Mouse (Mus musculus): ENCODE results near the gene Lpin1. TPM values are rescaled to one million over a fixed set of nuclear protein-coding genes. Genes with fewer than 3 reads are reported as not detected.

The Lpin1 gene
- total RNA-seq, 2 experiments from 2014 or later, result 279 to 395 TPM

DNA sequence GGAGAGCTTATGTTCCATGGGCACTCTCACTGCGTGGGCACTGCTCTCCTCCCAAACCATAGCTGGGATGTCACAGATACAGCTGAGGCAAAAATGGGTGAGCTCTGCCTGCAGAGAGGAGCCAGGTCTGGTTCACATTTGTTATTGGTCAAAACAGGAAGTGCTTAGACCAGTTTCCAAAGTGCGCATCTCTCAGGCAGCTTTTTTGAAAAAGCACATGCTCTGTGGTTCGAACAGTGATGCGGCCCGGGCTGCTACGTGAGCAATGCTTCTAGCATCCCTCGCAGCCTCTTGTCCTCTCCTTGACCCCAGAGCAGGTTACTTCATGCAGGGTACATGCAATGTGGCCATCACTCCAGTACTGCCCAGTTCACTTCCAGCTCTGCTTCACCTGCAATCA lies 82.1 kb downstream of the Lpin1 start:
- intact Hi-C loops (cut with DNase I), result loop anchor here (10.0 kb wide), 1 partner anchor 524 kb away; no protein-coding TSS in a partner anchor
- DNase-seq, result no peak
- TF ChIP-seq CTCF (IDR thresholded peaks at IDR 0.05), result no peak
- Histone ChIP-seq H3K27ac (no peak overlapping the region), H3K4me3 (no peak overlapping the region)

DNA sequence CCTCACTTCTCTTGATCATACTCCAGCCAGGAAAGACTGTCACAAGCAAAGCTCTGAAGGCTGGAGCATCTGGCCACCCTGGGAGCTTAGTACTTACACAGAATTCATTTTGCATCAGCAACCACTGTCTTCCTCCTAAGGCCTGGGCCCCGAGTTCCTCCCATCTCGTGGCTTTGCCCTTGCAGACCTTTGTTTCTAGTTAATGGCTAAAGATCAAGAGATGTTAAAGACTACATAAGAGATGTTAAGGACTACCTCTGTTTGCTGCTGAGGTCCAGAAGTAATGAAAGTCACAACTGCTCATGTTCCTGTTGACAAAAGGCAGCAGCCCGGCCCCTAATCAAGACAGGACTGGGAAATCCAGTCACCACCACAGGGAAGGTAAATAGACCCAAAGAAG lies 82.8 kb downstream of the Lpin1 start:
- no peak for TF ChIP-seq CTCF (IDR thresholded peaks at IDR 0.05)

DNA sequence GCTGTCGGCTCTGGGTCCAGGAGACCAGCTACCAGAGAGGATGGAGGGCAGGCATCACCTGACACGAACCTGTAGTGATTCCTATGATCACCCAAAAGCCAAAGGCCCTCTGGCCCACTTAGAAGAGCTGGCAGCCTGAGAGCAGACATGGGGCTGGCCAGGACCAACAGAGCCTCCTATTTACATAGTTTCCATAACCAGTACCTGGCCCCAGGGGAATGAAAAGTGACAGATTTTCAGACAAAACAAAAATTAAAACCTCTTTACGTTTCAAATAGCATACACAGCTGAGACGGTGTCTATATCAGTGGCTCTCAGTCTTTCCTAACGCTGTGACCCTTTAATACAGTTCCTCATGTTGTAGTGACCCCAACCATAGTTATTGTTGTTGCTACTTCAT lies 83.9 kb downstream of the Lpin1 start:
- H3K27ac ChIP-seq, result no peak overlapping the region
- H3K4me3 ChIP-seq, result no peak overlapping the region
- intact Hi-C loops (cut with DNase I), result loop anchor here (10.0 kb wide), 1 partner anchor 522 kb away; no protein-coding TSS in a partner anchor
- DNase-seq, result no peak
- TF ChIP-seq CTCF (IDR thresholded peaks at IDR 0.05), result no peak

More for the DNA sequence above, 82.8 kb downstream of the Lpin1 start:
- H3K27ac ChIP-seq, result no peak overlapping the region
- DNase-seq, result no peak
- no peak overlapping the region for H3K4me3 ChIP-seq
- intact Hi-C loops (cut with DNase I), result loop anchor here (10.0 kb wide), 1 partner anchor 523 kb away; no protein-coding TSS in a partner anchor

DNA sequence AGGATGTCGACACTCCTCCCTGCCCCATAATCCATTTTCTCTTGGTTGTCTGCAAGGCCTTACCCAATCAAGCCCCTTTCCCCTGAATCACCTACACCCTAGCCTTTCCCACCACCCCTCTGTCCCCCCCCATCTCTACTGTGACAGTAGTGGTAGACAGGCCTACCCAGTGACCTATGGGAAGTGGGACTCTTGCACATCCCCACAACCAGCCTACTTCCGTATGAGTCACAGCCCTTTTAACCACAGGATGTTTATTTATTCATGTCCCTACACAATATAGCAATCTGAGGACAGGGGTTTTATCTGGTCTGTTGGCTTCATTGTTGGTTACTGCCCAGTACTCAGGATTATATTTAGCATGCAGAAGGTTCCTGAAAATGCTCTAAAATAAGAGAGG lies 84.6 kb downstream of the Lpin1 start:
- Histone ChIP-seq H3K4me3 (no peak overlapping the region), H3K27ac (no peak overlapping the region)
- TF ChIP-seq CTCF (IDR thresholded peaks at IDR 0.05), result no peak
- no peak for DNase-seq
- intact Hi-C loops (cut with DNase I), result loop anchor here (10.0 kb wide), 1 partner anchor 521 kb away; no protein-coding TSS in a partner anchor

DNA sequence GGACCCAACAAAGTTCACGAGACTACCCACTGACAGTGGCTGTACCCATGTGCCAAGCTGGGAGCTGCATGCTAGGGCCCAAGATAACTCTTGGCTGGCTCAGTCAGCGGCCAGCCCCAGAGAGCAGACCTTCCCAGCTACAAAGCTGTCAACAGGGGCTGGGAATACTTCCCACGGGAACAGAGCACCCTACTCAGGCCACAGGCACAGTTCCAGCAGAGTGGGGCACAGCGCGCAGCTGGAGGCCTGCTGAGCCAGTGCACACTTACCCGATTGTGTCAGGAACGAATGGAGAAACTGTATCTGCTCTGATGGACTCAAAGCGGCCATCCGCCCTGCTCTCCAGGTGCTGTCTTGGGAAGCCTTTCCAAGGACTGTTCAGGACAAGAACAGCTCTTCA lies 95.6 kb downstream of the Lpin1 start:
- no peak for DNase-seq
- Histone ChIP-seq H3K4me3 (no peak overlapping the region), H3K27ac (no peak overlapping the region)
- no peak for TF ChIP-seq CTCF (IDR thresholded peaks at IDR 0.05)
- intact Hi-C loops (cut with DNase I), result no loop called here

DNA sequence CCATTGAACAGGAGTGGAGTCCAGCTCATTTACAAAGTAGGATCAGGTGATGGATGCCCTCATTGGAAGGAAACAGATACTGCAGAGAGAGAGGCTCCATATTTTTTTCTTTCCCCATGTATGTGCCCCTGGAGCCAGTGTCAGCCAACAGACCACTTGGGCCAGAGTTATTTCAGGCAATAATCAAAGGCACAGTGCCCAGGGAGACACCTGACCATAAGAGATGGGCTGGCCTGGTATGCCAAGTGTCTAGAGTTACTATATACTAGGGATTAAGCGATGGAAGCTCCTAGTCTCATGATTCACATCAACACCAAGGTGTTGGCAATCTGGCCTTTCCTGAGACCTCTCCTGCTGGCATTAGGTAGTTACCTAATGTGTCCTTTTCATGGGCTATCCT lies 97.8 kb downstream of the Lpin1 start:
- Histone ChIP-seq H3K27ac (no peak overlapping the region), H3K4me3 (no peak overlapping the region)
- intact Hi-C loops (cut with DNase I), result loop anchor here (5.0 kb wide), 1 partner anchor 361 kb away; no protein-coding TSS in a partner anchor
- no peak for TF ChIP-seq CTCF (IDR thresholded peaks at IDR 0.05)
- no peak for DNase-seq

DNA sequence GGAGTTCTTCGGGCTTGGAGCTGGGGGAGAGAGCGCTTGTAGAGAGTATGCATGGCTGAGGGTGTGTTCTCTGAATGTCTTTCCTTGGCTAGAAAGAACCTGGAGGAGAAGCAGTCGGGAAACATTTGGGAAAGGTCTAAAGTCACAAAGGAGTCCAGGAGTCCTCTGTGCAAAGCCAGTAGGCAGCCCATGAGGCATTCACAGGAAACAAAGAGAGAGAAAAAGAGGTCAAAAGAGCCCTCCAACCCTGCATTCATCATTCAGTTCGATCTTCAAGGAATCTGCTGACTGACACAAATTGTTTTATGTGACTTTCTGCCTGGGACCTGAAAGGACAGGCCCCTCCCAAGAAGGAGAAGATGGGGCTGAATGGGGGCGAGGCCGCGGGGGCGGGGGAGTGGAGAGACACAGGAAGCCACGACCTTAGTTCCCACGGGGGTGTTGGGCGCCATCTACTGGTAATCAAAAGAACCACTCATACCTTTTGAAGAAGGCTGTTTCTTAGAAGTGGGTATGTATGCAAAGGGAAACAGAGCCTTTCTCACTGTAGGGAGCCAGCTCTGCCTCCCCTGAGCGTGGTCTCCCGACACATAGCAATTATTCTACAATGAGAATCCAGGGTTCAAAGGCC lies 101.5 kb downstream of the Lpin1 start:
- TF ChIP-seq CTCF (IDR thresholded peaks at IDR 0.05), result peak; percentile 91
- H3K4me3 ChIP-seq, result peak overlapping the region; percentile 35
- intact Hi-C loops (cut with DNase I), result loop anchor here (2.0 kb wide), 3 partner anchors 692 to 972 kb away; partner anchors contain the start of gene Trib2

DNA sequence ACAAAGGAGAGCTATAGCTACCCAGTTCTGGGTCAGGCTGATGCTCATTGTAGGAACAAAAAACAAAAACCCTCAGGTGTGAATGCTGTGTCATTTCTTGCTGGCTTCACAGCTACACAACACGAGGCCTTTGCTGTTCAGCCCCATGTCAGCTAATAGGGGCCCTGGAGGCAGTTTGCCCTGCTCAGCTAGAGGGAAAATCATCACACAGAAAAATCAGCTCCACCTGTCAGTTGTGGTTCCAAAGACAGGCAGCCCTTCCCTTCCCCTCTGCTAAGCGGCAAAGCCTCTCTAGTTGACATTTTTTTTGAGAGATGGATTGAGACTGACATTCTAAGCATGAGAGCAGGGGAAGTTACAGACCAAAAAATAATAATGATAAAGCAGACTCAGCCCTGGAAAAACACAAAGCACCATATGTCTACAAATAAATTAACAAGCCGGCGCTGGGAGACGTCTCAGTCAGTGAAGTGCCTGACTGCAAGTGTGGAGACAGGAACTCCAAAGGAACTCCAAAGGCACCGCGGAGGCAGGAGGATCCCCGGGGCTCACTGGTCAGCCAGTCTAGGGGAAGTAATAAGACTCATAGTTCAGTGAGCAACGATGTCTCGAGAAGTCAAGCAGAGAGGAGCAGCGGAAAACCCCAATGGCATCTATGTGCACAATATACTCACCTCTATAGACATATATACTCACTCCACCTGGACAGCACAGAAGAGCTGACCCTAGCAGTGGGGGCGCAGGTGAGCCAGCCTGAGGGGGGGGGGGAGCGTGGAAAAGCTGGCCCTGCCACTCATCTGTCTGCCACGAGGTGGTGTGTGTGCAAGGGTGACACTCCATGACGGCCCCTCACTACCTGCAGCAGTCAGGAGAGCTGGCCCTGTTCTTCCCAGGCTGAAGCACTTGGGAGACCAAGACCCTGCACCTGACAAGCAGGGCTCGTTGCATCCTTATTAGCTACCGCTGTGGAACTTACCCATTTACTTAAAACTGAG lies 103.7 kb downstream of the Lpin1 start:
- Histone ChIP-seq H3K4me3 (no peak overlapping the region), H3K27ac (no peak overlapping the region)
- DNase-seq, result no peak
- intact Hi-C loops (cut with DNase I), result no loop called here
- peak; percentile 8; the same call in 1 of the 2 replicates for TF ChIP-seq CTCF (IDR thresholded peaks at IDR 0.05)

More for the DNA sequence above, 101.5 kb downstream of the Lpin1 start:
- H3K27ac ChIP-seq, result peak overlapping the region; percentile 67
- peak; percentile 76 for DNase-seq

DNA sequence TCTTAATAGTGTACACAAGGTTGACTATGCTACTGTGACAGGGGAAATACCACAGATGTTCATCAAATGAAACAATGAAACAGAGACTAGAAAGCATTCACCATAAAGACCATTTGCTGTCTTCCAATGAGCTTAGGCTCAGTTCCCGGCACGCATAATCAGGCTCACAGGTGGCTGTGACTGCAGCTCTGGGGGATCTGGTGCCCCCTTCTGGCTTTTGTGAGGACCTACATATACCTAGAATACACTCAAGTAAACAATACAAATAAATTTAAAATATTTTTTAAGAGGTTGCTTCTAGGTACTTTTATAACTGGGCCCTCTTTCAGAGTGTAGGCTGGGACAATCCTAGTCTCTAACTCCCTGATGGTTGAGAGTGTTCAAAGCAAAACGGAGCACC lies 106.5 kb downstream of the Lpin1 start:
- Histone ChIP-seq H3K4me3 (no peak overlapping the region), H3K27ac (no peak overlapping the region)
- intact Hi-C loops (cut with DNase I), result no loop called here
- peak; percentile 37 for TF ChIP-seq CTCF (IDR thresholded peaks at IDR 0.05)
- no peak for DNase-seq

DNA sequence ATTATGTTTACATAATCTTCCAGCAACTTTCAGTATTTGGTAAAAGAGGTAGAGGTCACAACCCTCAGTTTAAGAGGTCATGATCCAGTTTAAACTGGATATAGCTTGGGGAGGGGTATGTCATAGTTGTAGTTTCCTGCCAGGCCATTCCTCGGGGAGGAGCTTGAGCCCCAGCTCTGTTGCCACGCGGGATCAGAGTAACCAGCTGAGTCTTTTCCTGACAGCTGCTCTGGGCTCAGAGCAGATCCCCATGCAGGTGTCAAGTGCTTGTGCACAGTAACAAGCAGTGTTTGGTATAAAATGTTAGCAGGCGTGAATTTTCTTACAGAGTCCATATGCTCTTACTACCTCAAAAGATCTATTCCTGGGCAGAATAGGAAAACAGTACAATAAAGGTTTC lies 112.8 kb downstream of the Lpin1 start:
- no peak for TF ChIP-seq CTCF (IDR thresholded peaks at IDR 0.05)
- no peak for DNase-seq
- intact Hi-C loops (cut with DNase I), result no loop called here
- H3K4me3 ChIP-seq, result no peak overlapping the region
- no peak overlapping the region for H3K27ac ChIP-seq

DNA sequence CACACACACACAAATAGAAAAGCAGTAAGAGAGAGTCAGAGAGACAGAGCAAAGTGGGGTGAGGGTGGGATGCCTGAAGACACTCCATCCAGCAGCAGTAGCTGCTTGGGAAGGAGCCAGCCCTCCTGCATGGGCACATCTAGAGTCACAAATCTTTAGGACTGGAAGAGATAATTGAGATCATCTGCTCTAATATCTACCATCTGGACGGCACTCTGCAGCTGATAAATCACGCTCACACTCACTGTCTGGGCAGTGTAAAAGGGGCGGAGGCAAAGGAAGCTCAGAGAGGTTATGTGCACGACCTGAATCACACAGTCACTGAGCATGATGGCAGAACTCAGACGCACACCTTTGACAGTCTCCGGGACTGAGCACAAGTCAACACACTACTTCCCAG lies 118.1 kb downstream of the Lpin1 start:
- no peak for TF ChIP-seq CTCF (IDR thresholded peaks at IDR 0.05)
- Histone ChIP-seq H3K4me3 (no peak overlapping the region), H3K27ac (no peak overlapping the region)
- DNase-seq, result no peak
- intact Hi-C loops (cut with DNase I), result no loop called here

DNA sequence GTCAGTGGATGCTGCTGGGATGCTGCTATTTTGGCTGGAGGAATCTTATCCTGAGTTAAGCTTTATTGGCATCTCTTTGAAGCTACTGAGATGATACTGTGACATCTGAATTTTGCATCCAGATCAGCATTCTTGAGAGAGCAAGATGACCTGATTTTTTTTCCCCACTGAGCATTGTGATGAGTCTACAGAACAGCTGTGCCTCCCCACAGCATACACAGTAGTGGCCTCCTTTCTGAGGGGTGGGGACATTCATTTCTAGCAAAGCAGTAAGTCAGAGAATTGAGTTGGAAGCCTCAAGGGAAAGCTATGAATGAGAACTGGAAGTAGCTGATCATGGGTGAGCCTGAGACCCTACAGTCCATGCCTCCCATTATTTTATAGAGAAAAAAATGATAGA lies 121.9 kb downstream of the Lpin1 start:
- intact Hi-C loops (cut with DNase I), result no loop called here
- Histone ChIP-seq H3K4me3 (no peak overlapping the region), H3K27ac (no peak overlapping the region)
- no peak for TF ChIP-seq CTCF (IDR thresholded peaks at IDR 0.05)
- DNase-seq, result no peak

DNA sequence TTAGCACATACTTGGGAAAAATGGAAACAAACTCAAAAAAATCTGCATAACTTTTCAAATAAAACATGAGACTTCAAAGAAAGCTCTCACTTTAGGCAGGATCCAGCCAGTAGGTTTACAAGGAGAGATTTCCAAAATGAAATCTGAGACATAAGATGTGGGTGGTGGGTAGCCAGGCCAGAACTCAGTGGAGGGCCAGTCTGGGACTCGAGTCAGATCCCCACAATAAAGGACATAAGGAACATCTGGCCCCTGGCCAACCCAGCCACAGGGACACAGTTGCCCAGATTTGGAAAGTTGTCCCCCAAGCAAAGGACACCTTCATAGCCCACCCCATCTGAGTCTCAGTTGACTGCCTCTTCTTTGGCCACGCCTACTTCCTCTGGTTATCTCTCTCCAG lies 123.3 kb downstream of the Lpin1 start:
- intact Hi-C loops (cut with DNase I), result no loop called here
- no peak for DNase-seq
- TF ChIP-seq CTCF (IDR thresholded peaks at IDR 0.05), result no peak

More for the DNA sequence above, 123.3 kb downstream of the Lpin1 start:
- Histone ChIP-seq H3K4me3 (no peak overlapping the region), H3K27ac (no peak overlapping the region)

Other genes starting within 250 kb of the Lpin1 start
- gene Ntsr2, start 42.4 kb upstream of the Lpin1 start, total RNA-seq (2021), result 1 to 10 TPM; 2.2 to 4.2 TPM
- gene Greb1, start 189.9 kb upstream of the Lpin1 start, total RNA-seq (2021), result 1 to 10 TPM in 1 of 2 experiments, under 1 TPM in 1; 0.38 to 2.3 TPM
- gene E2f6, start 200.0 kb upstream of the Lpin1 start, total RNA-seq (2021), result 100 to 1,000 TPM; 139 to 159 TPM